Mouse (Mus musculus): ENCODE data around the gene Cd207. TPM values are rescaled to one million over a fixed set of nuclear protein-coding genes. Genes with fewer than 3 reads are reported as not detected.

Gene Cd207
- not detected in 2 replicates for polyA plus RNA-seq (2016; fragmentation: Nextera tagmentation; extraction: Ambion mirVana)

DNA sequence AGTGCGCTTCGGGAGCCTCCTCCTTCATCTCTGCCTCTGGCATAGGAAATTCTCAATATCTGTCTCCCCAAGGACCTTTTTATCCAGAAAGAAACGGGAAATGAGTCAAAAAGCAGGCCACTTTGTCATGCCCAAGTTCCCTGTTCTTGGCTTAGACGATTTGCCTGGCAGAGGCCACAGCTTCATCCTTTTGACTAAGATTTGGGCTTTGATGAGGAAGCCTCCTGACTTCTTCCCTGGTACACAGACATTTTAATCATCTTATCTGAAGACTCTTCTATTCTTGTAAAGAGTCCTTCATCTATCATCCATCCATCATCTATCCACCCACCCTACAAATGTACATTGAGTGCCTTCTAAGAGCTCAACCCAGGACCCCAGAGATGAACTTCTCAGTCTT, at the start of gene Cd207:
Gene Cd207 (minus strand): TSS at position 101 of the 400 bp plus-strand sequence.
- Histone ChIP-seq H3K4me3 (no peak within 1 kb of the TSS), H3K27ac (replicated peaks) (no peak within 1 kb of the TSS), H3K9me3 (replicated peaks) (no peaks in the 10 kb centered on the region), H3K4me1 (no peaks in the 10 kb centered on the region), H3K27me3 (ENCODE audit: low read depth, poor library complexity, severe bottlenecking) (peaks cover 18% of the 10 kb centered on the region; the same call in 1 of the 2 replicates), H3K36me3 (no peaks in the 10 kb centered on the region)
- 82% methylated on average over 4 of the region's 4 CpGs for WGBS
- DNase-seq (ENCODE audit: low spot score) = no peak

DNA sequence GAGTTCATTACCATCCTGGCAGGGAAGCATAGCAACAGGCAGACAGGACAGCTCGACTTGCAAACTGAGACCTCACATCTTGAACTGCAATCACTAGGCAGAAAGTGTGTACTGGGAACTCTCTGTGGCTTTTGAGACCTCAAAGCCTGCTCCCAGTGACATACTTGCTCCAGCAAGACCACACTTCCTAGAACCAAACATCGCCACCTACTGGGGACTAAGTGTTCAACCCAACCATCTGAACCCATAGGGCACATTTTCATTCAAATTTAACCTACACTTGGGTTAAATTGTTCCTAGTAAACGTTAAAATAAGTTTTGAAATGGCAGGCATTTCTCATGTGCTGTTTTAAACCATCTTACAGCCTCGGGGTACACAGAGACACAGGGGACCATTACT, 49.5 kb upstream of the Cd207 start:
- H3K4me3 ChIP-seq = no peak overlapping the region
- peak; percentile 11 for DNase-seq (ENCODE audit: low spot score)
- H3K36me3 ChIP-seq = no peaks in the 10 kb centered on the region
- no peak overlapping the region for H3K27ac ChIP-seq (replicated peaks)
- H3K27me3 ChIP-seq (ENCODE audit: low read depth, poor library complexity, severe bottlenecking) = peaks cover 45% of the 10 kb centered on the region
- no peaks in the 10 kb centered on the region for H3K4me1 ChIP-seq
- H3K9me3 ChIP-seq (replicated peaks) = no peaks in the 10 kb centered on the region
- 41% methylated on average over 4 of the region's 4 CpGs for WGBS

DNA sequence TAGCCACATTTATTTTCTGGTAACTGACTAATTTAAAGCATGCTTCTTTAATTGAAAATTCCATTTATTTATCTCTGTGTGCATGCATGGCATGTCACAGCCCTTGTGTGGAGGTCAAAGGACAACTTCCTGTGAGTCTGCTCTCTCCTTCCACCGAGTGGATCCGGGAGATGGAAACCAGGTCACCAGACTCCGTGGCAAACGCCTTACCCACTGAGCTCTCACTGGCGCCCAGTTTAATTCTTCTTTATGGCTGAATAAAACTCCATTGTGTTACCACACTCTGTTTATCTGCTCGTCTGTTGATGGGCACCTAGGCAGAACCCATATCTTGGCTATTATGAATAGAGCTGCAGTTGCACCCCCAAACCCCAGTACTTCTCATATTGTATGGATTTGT, 44.9 kb upstream of the Cd207 start:
- DNase-seq (ENCODE audit: low spot score) = no peak
- no peak overlapping the region for H3K4me3 ChIP-seq
- H3K36me3 ChIP-seq = no peaks in the 10 kb centered on the region
- WGBS = 34% methylated on average over 6 of the region's 6 CpGs
- no peak overlapping the region for H3K27ac ChIP-seq (replicated peaks)
- no peaks in the 10 kb centered on the region for H3K4me1 ChIP-seq
- no peaks in the 10 kb centered on the region for H3K9me3 ChIP-seq (replicated peaks)
- peaks cover 70% of the 10 kb centered on the region for H3K27me3 ChIP-seq (ENCODE audit: low read depth, poor library complexity, severe bottlenecking)

DNA sequence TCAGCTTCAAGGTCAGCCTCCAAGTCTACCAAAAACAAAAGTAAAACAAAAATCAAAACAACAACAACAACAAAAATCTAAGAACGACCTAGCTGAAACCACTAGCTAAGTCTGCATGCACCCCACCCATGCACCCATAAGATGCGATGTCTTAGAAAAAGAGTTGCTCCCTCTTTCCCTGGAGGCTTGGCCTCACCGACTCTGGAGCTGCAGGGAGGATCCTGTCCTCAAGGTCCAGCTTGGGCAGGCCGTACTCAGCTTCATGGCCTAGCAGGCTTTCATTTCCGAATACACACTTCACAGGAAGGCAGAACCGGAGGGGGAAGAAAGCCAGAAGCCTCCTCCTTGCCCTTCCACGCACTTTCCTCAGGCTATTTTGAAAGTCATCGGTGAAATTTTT, 39.4 kb upstream of the Cd207 start:
- peaks cover 100% of the 10 kb centered on the region for H3K27me3 ChIP-seq (ENCODE audit: low read depth, poor library complexity, severe bottlenecking)
- peaks cover 23% of the 10 kb centered on the region for H3K4me1 ChIP-seq
- no peaks in the 10 kb centered on the region for H3K36me3 ChIP-seq
- under 1% methylated on average over 8 of the region's 8 CpGs for WGBS
- H3K9me3 ChIP-seq (replicated peaks) = no peaks in the 10 kb centered on the region
- H3K4me3 ChIP-seq = no peak overlapping the region
- DNase-seq (ENCODE audit: low spot score) = peak; percentile 45
- H3K27ac ChIP-seq (replicated peaks) = no peak overlapping the region

DNA sequence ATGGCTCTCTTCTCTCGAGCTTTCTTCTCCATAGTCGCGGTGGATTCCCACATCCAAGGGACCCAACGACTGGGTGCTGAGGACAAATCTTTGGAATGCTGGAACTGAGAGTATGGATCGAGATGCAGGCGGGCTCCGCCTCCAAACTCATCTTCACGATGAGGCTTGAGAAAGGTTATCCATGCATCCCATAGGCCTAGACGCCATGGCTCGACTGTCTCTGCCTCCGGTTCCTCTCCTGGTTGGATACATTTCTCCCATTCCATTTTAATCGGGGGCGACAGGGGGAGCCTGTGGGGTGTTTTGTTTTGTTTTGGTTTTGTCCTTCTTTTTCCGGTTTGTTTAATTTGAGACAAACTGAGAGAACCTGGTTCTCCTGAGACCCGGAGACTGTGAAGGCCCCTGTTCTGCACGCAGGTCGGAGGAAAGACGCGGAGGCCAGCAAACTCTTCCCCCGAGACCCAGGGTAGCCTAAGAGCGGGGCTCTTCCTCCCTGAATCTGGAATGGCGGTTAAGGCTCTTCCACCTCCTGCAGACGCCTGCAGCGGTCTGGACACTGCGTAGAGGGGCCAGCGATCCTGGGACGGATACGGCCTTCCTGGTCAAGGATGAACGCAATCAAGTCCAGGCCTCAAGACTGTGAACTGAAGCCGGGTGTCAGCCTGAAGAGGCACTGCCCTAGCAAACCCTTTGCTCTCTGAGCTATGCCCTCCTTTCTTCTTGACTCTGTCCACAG, 38.0 kb upstream of the Cd207 start:
- H3K4me3 ChIP-seq = 0 out of 2 replicates have a peak overlapping the region, but pooled peaks have one; percentile 5

DNA sequence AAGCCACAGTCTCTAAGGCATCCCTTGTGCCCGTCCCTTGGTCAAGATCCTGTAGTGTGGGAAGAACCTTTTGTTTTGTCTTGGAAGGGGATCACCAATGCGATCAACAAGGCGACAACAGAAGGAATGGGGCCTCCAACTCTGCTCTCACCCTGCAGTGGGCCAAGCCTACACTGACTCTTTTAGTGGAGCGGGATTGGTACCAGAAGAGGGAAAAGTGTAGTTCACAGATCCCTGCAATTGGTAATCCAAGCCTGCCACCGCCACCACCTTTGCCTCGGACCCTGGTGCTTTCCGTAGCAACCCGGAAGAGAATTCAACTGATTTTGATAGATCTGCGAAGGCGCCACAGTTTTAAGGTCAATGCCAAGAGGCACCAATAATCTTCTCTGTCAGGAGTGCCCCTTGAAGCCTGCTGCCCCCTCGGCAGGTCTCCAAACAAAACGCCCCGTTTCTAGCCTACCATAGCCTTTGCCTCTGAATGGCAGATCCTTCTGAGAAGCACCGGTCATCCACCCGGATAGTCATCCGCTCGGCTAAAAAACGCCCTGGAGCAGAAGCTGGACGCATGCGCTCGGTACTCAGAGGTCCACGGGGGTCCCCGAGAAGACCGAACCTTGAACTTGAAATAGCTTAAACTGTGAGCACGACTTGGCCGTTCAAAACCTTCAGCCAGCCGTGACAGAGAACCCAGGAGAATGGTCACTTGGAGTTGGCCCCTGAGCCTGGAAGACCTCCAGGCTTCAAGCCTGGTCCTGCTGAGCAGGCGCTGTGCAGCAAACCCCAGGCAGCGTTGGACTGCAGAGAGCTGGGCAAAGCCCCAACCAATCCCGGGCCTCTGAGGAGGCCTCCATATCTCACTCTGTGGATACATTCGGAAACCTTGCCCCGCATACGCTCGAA, 36.8 kb upstream of the Cd207 start:
- peak; percentile 66 for DNase-seq (ENCODE audit: low spot score)
- peaks cover 42% of the 10 kb centered on the region for H3K4me1 ChIP-seq
- no peaks in the 10 kb centered on the region for H3K9me3 ChIP-seq (replicated peaks)
- H3K27ac ChIP-seq (replicated peaks) = no peak overlapping the region
- H3K4me3 ChIP-seq = no peak overlapping the region
- peaks cover 100% of the 10 kb centered on the region for H3K27me3 ChIP-seq (ENCODE audit: low read depth, poor library complexity, severe bottlenecking)
- under 1% methylated on average over 34 of the region's 34 CpGs for WGBS
- H3K36me3 ChIP-seq = no peaks in the 10 kb centered on the region

More for the DNA sequence above, 38.0 kb upstream of the Cd207 start:
- Histone ChIP-seq H3K27me3 (ENCODE audit: low read depth, poor library complexity, severe bottlenecking) (peaks cover 100% of the 10 kb centered on the region), H3K27ac (replicated peaks) (no peak overlapping the region), H3K4me1 (peaks cover 37% of the 10 kb centered on the region), H3K36me3 (no peaks in the 10 kb centered on the region), H3K9me3 (replicated peaks) (no peaks in the 10 kb centered on the region)
- WGBS = under 1% methylated on average over 30 of the region's 30 CpGs
- DNase-seq (ENCODE audit: low spot score) = peak; percentile 60

DNA sequence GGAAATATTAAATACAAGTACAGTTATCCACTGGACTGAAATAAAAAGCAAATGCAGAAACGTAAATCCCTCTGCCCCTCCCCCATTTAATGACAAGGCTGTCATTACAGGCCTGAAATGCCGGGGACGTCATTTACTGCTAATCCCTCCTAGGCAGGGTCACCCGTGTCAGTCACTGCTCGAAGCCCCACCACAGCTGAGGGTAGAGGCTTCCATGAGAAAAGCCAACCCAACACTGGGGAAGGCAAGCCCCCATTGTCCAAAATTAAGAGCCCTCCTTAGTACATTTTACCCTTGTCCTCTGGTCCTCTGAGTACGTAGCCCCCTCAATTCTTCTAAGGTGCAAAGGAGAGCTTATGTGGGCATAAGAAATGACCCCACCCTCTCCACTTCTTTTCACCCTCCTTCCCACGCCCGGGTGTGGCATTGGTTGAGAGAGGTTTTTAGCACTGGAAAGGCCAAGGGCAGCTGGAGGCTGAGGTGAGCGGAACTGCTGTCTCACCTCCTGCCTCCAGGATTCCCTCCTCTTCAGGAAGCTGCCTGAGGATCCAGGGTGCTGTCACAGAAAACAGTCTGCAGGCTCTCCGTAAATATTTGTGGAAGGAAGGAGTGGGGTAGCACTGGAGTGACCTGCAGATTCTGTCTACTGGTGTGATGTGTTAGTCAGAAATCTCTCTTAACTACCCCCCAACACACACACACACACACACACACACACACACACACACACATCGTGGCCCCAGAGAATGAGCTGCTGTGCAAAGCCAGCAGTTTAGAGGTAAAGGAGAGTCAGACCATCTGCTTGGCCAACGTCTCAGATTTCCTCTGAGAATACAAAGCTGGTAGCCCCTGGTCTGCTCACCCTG, 35.8 kb upstream of the Cd207 start:
- Histone ChIP-seq H3K36me3 (no peaks in the 10 kb centered on the region), H3K27ac (replicated peaks) (no peak overlapping the region), H3K9me3 (replicated peaks) (no peaks in the 10 kb centered on the region), H3K27me3 (ENCODE audit: low read depth, poor library complexity, severe bottlenecking) (peaks cover 100% of the 10 kb centered on the region), H3K4me3 (no peak overlapping the region), H3K4me1 (peaks cover 42% of the 10 kb centered on the region)
- DNase-seq (ENCODE audit: low spot score) = peak; percentile 42
- WGBS = 3% methylated on average over 12 of the region's 12 CpGs

DNA sequence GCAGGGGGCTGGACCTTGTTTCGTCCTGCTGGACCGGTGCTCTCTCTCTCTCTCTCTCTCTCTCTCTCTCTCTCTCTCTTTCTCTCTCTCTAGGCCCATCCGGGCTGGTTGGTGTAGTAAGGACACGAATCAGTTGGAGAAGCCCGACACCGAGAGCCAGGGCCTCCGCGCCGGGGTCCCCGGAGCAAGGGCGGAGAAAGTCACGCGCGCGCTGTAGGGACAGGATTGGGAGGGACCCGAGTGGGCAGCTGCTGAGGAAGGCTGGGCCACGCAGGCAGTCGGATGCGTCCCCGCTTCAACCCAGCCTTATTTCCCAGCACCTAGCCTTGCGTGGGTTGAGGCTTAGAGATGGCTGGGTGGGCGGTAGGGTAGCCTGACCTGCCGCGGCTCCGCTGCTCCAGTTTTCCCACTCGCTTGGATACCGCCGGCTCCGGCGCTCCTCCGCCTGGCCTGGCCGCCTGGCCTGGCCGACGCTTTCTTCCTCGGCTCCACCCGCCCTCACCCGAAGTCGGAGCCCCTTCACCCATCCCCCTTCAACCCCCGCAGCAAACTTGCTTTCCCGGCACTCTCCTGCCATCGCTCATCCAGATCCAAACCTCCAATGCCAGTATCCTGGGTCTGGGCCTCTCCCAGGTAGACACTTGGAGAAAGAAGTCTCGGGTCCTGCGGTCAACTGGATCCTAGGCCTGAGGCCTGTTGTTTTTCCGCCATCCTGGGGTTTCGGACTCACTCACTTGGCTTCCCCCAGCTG, 34.2 kb upstream of the Cd207 start:
- under 1% methylated on average over 45 of the region's 45 CpGs for WGBS
- Histone ChIP-seq H3K27ac (replicated peaks) (no peak overlapping the region), H3K36me3 (no peaks in the 10 kb centered on the region), H3K27me3 (ENCODE audit: low read depth, poor library complexity, severe bottlenecking) (peaks cover 100% of the 10 kb centered on the region), H3K4me3 (peak overlapping the region; percentile 62), H3K4me1 (peaks cover 42% of the 10 kb centered on the region), H3K9me3 (replicated peaks) (no peaks in the 10 kb centered on the region)
- peak; percentile 47 for DNase-seq (ENCODE audit: low spot score)

DNA sequence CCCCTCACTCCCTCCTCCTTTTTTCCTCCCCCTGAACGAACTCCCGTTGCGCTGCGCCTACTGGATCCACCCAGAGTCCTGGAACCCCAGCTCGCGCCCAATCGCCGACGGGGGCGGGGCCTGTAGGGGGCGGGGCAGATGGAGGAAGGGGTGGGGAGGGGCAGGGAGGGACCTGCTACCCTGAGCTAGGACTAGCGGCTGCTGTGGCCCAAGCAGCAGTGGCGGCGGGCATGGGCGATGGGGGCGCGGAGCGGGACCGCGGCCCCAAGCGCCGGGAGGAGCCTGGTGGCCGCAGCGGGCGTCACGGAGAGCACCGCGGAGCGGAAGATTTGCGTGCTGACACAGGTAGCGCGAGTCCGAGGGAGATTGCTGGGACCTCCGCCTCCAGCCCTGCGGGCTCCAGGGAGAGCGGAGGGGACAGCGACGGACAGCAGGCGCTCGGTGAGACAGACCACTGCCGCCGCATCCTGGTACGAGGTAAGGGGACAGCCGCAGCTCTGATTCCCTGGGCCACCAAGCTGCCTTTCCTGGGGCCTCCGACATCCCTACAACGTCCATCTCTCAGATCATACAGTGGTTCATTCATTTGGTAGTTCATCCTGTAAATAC, 33.5 kb upstream of the Cd207 start, which contains the start of gene Vax2:
Gene Vax2 (plus strand): TSS at position 198 of the 609 bp plus-strand sequence.
- no peak within 1 kb of the TSS for H3K27ac ChIP-seq (replicated peaks)
- DNase-seq (ENCODE audit: low spot score) = peak; percentile 91
- H3K27me3 ChIP-seq (ENCODE audit: low read depth, poor library complexity, severe bottlenecking) = peaks cover 100% of the 10 kb centered on the region
- WGBS = under 1% methylated on average over 46 of the region's 46 CpGs
- peak within 1 kb of the TSS; percentile 62 for H3K4me3 ChIP-seq
- H3K4me1 ChIP-seq = peaks cover 42% of the 10 kb centered on the region
- no peaks in the 10 kb centered on the region for H3K9me3 ChIP-seq (replicated peaks)
- no peaks in the 10 kb centered on the region for H3K36me3 ChIP-seq

DNA sequence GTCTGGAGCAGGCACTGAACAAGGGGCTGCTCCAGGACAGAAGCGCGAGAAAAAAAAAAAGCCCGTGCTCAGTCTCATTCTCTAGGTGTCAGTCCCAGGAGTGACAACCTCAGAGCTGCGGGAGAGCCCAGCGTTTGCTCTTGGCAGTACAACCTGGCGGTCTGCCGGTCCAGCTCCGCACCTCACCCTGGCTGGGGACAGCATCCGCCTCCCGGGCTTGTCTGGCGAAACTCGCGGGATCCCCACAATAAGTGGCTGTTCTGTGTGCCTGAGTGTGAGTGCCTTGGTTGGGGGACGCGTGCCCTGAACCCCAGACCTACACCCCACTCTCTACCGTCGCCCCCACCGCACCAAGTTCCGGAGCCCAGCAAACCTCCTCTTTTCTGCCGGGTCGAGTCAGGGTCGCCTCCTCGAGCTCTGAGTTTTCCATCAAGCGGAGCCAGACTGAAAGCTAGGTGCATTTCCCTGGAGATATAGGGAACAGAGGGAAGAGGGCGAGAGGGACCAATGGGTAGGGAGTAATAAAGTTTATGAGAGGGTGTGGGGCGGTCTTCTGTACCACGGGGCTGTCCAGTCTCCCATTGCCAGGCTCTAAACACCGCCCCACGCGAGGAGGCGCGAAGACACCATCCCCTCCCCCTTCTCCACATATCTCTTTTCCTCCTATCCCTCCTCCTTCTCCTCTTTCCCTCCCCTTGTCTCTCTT, 32.9 kb upstream of the Cd207 start:
- Histone ChIP-seq H3K9me3 (replicated peaks) (no peaks in the 10 kb centered on the region), H3K36me3 (no peaks in the 10 kb centered on the region), H3K27ac (replicated peaks) (no peak overlapping the region), H3K4me3 (peak overlapping the region; percentile 62), H3K27me3 (ENCODE audit: low read depth, poor library complexity, severe bottlenecking) (peaks cover 100% of the 10 kb centered on the region), H3K4me1 (peaks cover 39% of the 10 kb centered on the region)
- WGBS = under 1% methylated on average over 32 of the region's 32 CpGs
- peak; percentile 41 for DNase-seq (ENCODE audit: low spot score)

Data from midbrain, embryonic 10.5 days (tissue).